Mouse (Mus musculus) thymus, postnatal 10 days (tissue): ENCODE data around the gene Smo.
A peak's percentile ranks its signal among the peaks of the same experiment; 100 is the strongest.

Source experiments
- DNase-seq, 2 experiments: peaks; one replicate each; pipeline ENCODE4 v3.0.0; 2021; ENCODE audit warnings: low spot score in 2 of 2

The Smo gene

GRCm38 (mm10) chr6:29735336-29735688, at the start of gene Smo:
Smo (plus strand) TSS chr6:29735503.
- peak; percentile 73 to 80 for DNase-seq

- DNase-seq, result no peak
Observed at GRCm38 (mm10) chr6:29685952-29686351, 49.4 kb upstream of the Smo start.

- DNase-seq, result no peak
Observed at GRCm38 (mm10) chr6:29689458-29689857, 45.8 kb upstream of the Smo start.

- peak; percentile 71 to 77 for DNase-seq
Observed at GRCm38 (mm10) chr6:29693953-29694352, 41.4 kb upstream of the Smo start, which contains the start of gene Tspan33. Tspan33 (plus strand) TSS chr6:29694222.

- no peak for DNase-seq
Observed at GRCm38 (mm10) chr6:29694375-29695289, 40.7 kb upstream of the Smo start.

GRCm38 (mm10) chr6:29695290-29695674, 40.0 kb upstream of the Smo start:
- no peak for DNase-seq

- DNase-seq, result no peak
Observed at GRCm38 (mm10) chr6:29695975-29696374, 39.3 kb upstream of the Smo start.

GRCm38 (mm10) chr6:29697139-29697538, 38.2 kb upstream of the Smo start:
- no peak for DNase-seq

GRCm38 (mm10) chr6:29697548-29697947, 37.8 kb upstream of the Smo start:
- DNase-seq, result no peak

- no peak for DNase-seq
Observed at GRCm38 (mm10) chr6:29699085-29699745, 36.1 kb upstream of the Smo start.

GRCm38 (mm10) chr6:29701051-29701450, 34.3 kb upstream of the Smo start:
- no peak for DNase-seq

- DNase-seq, result no peak
Observed at GRCm38 (mm10) chr6:29702126-29702525, 33.2 kb upstream of the Smo start.

GRCm38 (mm10) chr6:29704143-29704542, 31.2 kb upstream of the Smo start:
- DNase-seq, result no peak

GRCm38 (mm10) chr6:29707902-29708301, 27.4 kb upstream of the Smo start:
- no peak for DNase-seq

GRCm38 (mm10) chr6:29711318-29711717, 24.0 kb upstream of the Smo start:
- no peak for DNase-seq

- DNase-seq, result peak in 1 of 2 experiments; percentile 61
Observed at GRCm38 (mm10) chr6:29712011-29712584, 23.2 kb upstream of the Smo start.

- DNase-seq, result peak in 1 of 2 experiments; percentile 33
Observed at GRCm38 (mm10) chr6:29716624-29717365, 18.5 kb upstream of the Smo start.

- no peak for DNase-seq
Observed at GRCm38 (mm10) chr6:29717541-29717940, 17.8 kb upstream of the Smo start.

- no peak for DNase-seq
Observed at GRCm38 (mm10) chr6:29717952-29718521, 17.3 kb upstream of the Smo start.

- DNase-seq, result peak; percentile 33 to 55
Observed at GRCm38 (mm10) chr6:29718894-29719329, 16.4 kb upstream of the Smo start.

GRCm38 (mm10) chr6:29721890-29722289, 13.4 kb upstream of the Smo start:
- no peak for DNase-seq
